Mouse (Mus musculus) brain, embryonic 18.5 days (tissue): Measurements from ENCODE around the gene Fam192a.
A peak's percentile ranks its signal among the peaks of the same experiment; 100 is the strongest.

Experiments
- DNase-seq: peaks from one replicate; pipeline ENCODE4 v3.0.0-alpha.2; 2012; ENCODE audit warnings: low read depth, low spot score

The Fam192a gene

GRCm38 (mm10) chr8:94601607-94602385 lies at the start of gene Fam192a, which contains the start of gene Rspry1:
Fam192a (minus strand) TSS chr8:94601997.
Rspry1 (plus strand) TSS chr8:94601937.
- peak; percentile 100 for DNase-seq

GRCm38 (mm10) chr8:94649496-94649895 lies 47.7 kb upstream of the Fam192a start:
- DNase-seq: no peak

- DNase-seq: no peak
These were observed 44.4 kb upstream of the Fam192a start for GRCm38 (mm10) chr8:94646165-94646564.

DNA sequence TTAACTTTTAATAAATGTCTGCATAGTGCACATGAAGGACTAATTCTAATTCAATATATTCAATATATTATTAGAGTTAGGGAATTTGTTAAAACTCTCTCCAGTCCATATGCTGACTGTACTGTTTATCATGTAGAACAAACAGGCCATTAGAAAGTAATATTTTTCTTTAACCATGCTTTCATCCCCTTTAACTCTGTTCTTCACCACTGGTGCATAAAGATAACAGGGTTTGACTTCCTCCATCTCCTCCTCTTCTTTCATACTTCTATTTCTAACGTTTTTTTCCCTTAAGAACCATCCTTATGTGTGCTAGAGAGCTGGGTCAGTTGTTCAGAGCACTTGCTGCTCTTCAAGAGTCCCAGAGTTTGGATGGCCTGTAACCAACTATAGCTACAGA lies 43.4 kb upstream of the Fam192a start:
- DNase-seq: no peak

GRCm38 (mm10) chr8:94641938-94642337 lies 40.1 kb upstream of the Fam192a start:
- no peak for DNase-seq

DNA sequence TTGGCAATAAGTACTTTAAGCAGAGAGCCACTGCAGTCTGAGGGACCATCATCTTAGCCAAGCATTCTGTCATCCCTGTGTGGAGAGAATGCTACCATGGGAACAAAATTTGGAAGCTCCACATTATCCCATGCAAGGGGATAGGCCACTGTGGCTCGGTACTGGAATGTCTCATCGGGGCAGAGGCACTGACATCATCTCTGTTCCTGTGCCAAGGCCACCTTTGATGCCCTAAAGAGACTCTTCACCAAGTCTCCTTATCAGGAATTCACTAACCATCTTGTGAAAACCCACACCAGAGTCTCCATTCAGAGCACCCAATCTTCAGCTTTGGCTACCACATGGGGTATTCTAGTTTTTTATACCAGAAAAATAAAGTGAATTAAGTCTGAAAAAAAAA lies 39.4 kb upstream of the Fam192a start:
- DNase-seq: no peak

DNA sequence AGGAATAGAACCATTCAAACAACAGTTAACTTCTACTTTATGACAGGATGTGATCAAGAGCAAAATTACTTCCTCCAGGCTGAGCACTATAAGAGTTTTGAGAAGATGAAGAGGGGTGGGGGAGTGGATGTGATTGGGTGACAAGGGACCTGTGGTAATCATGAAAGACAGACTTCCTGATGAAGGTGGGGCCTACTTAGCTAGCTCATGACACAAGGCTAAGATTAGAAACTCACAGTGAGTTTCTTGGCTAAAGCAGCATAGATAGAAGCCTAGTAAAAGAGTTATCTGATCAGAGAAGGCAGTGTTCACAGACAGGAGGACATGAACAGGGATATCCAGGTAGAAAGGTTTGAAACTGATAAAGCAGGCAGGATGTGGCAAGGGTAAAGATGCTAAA lies 32.4 kb upstream of the Fam192a start:
- no peak for DNase-seq

- no peak for DNase-seq
These were observed 31.9 kb upstream of the Fam192a start for GRCm38 (mm10) chr8:94633564-94634194.

DNA sequence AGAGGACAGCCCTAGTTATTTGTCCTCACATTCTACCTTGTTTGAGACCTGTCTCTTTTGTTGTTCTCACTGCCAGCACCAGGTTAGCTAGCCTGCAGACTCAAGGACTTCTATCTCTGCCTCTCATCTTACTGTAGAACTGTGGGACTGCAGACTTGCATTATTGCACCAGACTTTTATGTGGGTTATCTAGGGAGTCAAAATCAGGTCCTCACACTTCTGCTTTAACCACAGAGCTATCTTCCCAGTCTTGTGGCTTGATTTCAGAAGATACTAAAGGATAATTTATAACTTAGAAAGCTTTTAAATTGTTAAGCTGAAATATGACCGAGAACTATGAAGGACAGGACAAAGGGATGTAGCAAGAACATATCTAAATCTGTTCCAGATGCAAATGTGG lies 23.1 kb upstream of the Fam192a start:
- no peak for DNase-seq

GRCm38 (mm10) chr8:94607064-94607463 lies 5.3 kb upstream of the Fam192a start:
- no peak for DNase-seq

DNA sequence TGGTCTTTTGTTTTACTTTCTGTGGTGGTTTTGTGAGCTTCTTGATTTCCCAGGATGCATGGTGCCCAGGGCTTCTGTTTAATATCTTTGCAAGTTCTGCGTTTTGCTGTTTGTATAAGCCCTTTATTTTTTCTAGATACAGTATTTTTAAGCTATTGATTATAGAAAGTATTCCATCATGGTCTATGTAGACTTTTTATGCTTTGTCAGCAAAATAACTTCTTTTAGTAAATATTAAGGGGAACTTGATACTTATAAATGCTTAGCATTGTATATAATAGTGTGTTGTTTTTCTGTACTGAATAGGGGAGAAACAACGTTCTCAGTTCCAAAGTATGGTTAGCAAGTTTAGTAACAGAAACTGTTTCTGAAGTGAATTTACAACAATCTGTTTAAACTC lies 2.2 kb upstream of the Fam192a start:
- no peak for DNase-seq

DNA sequence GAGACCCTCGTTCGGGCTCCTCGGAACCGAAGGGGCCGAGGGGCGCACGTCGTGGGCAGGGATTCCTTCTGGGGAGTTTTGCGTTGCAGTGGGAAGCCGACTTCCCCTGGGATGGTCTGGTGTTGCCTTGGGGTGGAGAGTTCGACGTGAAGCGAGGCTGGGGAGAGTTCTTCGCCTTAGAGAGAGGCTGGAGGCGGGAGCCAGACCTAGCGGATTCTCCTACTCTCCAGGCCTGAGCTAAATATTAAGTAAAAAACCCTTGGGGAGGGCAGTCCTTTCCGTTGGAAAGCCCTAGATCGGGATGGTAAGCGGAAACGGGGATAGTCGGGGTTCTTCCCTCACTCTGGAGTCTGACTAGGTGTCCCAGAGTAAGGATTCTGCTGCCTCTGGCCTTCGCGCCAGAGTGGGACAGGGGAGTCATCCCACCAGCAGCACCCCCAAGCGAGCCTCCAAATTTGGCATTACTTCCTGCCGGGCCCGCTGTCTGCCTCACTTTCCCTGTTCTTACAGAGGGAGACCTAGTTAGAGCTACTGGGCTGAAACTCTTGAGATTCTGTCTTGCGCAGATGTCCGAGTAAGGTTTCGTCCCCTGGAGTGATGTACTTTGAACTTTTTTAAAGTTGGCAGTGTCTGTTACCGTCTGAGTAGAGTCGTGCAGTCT lies 804 bp upstream of the Fam192a start:
- DNase-seq: no peak

GRCm38 (mm10) chr8:94601034-94601606 lies 677 bp downstream of the Fam192a start:
- no peak for DNase-seq

DNA sequence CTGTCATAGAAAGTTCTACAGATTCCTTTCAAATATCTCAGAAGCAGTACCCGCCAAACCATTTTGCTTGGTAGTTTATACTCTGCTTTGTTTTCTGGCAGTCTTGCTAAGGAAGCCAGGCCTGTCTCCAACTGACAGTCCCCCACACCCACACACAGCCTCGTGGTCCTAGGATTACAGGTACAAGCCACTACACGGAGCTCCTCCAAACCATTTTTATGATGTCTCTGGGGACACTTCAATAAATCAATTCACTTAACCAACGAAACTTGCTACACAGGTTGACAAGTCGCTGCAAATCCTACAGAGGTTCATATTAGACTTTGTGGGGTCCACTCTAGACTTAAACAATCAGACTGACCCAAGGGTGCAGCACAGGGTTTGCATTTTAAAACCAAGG lies 1.3 kb downstream of the Fam192a start:
- no peak for DNase-seq

- DNase-seq: no peak
These were observed 7.6 kb downstream of the Fam192a start for GRCm38 (mm10) chr8:94594211-94594610.

DNA sequence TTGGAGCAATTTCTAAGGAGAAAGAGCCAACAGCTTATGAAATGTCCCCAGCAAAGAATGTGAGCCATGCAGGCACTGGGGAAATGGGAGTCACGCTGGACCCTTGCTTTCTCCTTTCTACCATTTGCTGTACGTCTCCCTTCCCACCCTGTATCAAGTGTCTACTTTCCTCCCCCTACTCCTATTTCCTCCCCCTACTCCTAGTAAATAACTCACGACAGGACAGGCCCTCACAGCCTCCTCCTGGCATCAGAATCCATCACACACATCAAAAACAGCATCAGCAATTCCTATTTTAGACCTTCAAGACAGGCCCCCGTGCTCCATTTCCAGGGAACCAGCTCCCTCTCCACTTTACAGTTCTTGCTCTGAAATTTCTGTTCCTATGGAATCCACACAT lies 10.1 kb downstream of the Fam192a start:
- DNase-seq: no peak

DNA sequence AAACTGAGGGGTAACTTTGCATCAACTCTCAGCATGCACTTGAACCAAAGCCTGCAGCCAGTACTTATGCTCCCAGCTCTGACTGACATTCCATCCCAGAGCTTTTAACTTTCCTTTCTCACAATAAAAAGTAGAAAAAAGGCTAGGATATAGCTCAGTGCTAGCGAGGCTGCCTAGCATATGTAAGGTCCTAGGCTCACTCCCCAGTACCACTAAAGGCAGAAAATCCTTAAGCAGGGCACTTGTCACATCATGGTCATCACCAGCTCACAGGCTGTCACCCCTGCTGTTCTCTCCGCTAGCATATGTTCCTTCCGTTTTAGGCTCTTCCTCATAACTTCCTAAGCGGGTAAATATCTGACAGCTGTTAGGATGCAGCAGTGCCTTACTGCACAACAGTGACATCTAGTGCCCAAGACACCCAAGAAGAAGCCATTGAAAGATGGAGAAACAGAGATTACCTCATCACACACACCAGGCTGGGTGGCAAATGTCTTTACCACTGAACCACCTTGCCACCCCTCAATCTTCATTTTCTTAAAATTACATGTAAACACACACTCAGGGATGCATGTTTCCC lies 17.5 kb downstream of the Fam192a start:
- peak; percentile 59 for DNase-seq

- DNase-seq: no peak
These were observed 19.2 kb downstream of the Fam192a start for GRCm38 (mm10) chr8:94582569-94582968.

- DNase-seq: no peak
These were observed 19.8 kb downstream of the Fam192a start for GRCm38 (mm10) chr8:94581820-94582483.

DNA sequence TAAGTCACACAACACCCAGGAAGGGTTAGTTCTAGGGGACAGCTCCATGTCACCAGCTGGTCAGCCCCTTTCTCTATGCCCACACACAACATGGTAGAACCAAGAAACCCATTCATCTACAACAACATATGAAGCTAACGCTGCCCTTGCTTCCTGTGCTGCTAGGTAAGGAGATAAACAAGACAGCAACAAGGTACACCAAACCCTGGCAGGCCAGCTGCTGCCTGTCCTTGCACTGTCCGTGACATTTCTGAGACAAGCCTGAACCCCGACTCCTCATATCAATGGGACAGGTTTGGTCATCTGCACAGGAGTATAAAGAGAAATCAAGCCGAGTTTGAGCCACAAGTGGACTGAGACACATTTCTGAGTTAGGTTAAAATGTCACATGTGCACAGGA lies 26.6 kb downstream of the Fam192a start:
- DNase-seq: no peak

- peak; percentile 67 for DNase-seq
These were observed 27.5 kb downstream of the Fam192a start for GRCm38 (mm10) chr8:94574159-94574907.
